Mouse (Mus musculus) heart, embryonic 12.5 days (tissue): ENCODE measurements around the gene Zcchc8. TPM values are rescaled to one million over a fixed set of nuclear protein-coding genes. Genes with fewer than 3 reads are reported as not detected.
A peak's percentile ranks its signal among the peaks of the same experiment; 100 is the strongest.

Source experiments
- ATAC-seq: fragments of 200-750 bp; cut with Nextera tagmentation; 2 replicates; pipeline ENCODE4 v1.8.0; 2017; ENCODE audit warnings: moderate TSS enrichment, moderate library complexity; ENCODE audit not compliant: insufficient number of reproducible peaks, low FRiP score
- H3K27ac ChIP-seq: fragments of 300-500 bp; sonication (generic); 2 replicates; pipeline ENCODE4 v1.5.1; 2016; ENCODE audit warnings: mild to moderate bottlenecking, moderate library complexity; ENCODE audit not compliant: poor library complexity, severe bottlenecking
- H3K27me3 ChIP-seq: fragments of 300-500 bp; sonication (generic); replicated peaks from 2 replicates; pipeline ENCODE4 v1.6.1; 2016; ENCODE audit warnings: mild to moderate bottlenecking, moderate library complexity
- H3K36me3 ChIP-seq: fragments of 300-500 bp; sonication (generic); 2 replicates; pipeline ENCODE4 v1.6.1; 2016; ENCODE audit warnings: mild to moderate bottlenecking, moderate library complexity
- H3K4me1 ChIP-seq: fragments of 300-500 bp; sonication (generic); replicated peaks from 2 replicates; pipeline ENCODE4 v1.6.1; 2016; ENCODE audit warnings: mild to moderate bottlenecking
- H3K4me2 ChIP-seq: fragments of 300-500 bp; sonication (generic); 2 replicates; pipeline ENCODE4 v1.6.1; 2016; ENCODE audit warnings: mild to moderate bottlenecking, moderate library complexity
- H3K4me3 ChIP-seq: fragments of 300-500 bp; sonication (generic); 2 replicates; pipeline ENCODE4 v1.5.1; 2016; ENCODE audit warnings: mild to moderate bottlenecking
- H3K9ac ChIP-seq: fragments of 300-500 bp; sonication (generic); 2 replicates; pipeline ENCODE4 v1.6.1; 2016; ENCODE audit warnings: mild to moderate bottlenecking, moderate library complexity
- H3K9me3 ChIP-seq: fragments of 300-500 bp; sonication (generic); replicated peaks from 2 replicates; pipeline ENCODE4 v1.6.1; 2016; ENCODE audit warnings: mild to moderate bottlenecking, moderate library complexity
- WGBS: fragments of 180-500 bp; shearing (Covaris S2); methylation state at CpG from one replicate; pipeline ENCODE4 v1.1.7; 2016; 5-methylcytosine and 5-hydroxymethylcytosine counted together
- polyA plus RNA-seq: library from polyadenylated mRNA; unstranded; fragments of >200 nt; fragmentation: Nextera tagmentation; extraction: Ambion mirVana; gene quantifications from 2 replicates; pipeline ENCODE4 v1.2.1, GENCODE M21; 2016

Zcchc8 gene
- polyA plus RNA-seq, 1 experiment from 2014 or later = 69.6 TPM

- H3K4me1 ChIP-seq = peaks cover 73% of the 10 kb centered on the region
- no peak for ATAC-seq
- H3K4me2 ChIP-seq = no peak overlapping the region
- H3K27ac ChIP-seq = no peak overlapping the region
- H3K27me3 ChIP-seq = no peaks in the 10 kb centered on the region
- H3K4me3 ChIP-seq = no peak overlapping the region
- no peaks in the 10 kb centered on the region for H3K9me3 ChIP-seq
- H3K36me3 ChIP-seq = no peaks in the 10 kb centered on the region
- 69% methylated on average over 7 of the region's 7 CpGs for WGBS
- no peak overlapping the region for H3K9ac ChIP-seq
Observed at GRCm38 (mm10) chr5:123664329-123664728, 56.6 kb downstream of the Zcchc8 start.

GRCm38 (mm10) chr5:123662059-123662458 lies 58.8 kb downstream of the Zcchc8 start:
- 4% methylated on average over 9 of the region's 9 CpGs for WGBS
- no peaks in the 10 kb centered on the region for H3K9me3 ChIP-seq
- ATAC-seq = peak; percentile 70
- H3K4me2 ChIP-seq = peak overlapping the region; percentile 40
- peaks cover 71% of the 10 kb centered on the region for H3K4me1 ChIP-seq
- H3K4me3 ChIP-seq = no peak overlapping the region
- no peaks in the 10 kb centered on the region for H3K36me3 ChIP-seq
- peak overlapping the region; percentile 95 for H3K27ac ChIP-seq
- H3K9ac ChIP-seq = peak overlapping the region; percentile 43; the same call in 1 of the 2 replicates
- H3K27me3 ChIP-seq = no peaks in the 10 kb centered on the region

GRCm38 (mm10) chr5:123661602-123662001 lies 59.3 kb downstream of the Zcchc8 start:
- peak overlapping the region; percentile 44; the same call in 1 of the 2 replicates for H3K9ac ChIP-seq

GRCm38 (mm10) chr5:123657651-123658050 lies 63.2 kb downstream of the Zcchc8 start:
- Histone ChIP-seq H3K9ac (peak overlapping the region; percentile 5; the same call in 1 of the 2 replicates), H3K27me3 (no peaks in the 10 kb centered on the region), H3K27ac (peak overlapping the region; percentile 44; the same call in 1 of the 2 replicates), H3K9me3 (no peaks in the 10 kb centered on the region), H3K4me2 (peak overlapping the region; percentile 49), H3K4me1 (peaks cover 56% of the 10 kb centered on the region), H3K4me3 (no peak overlapping the region), H3K36me3 (peaks cover 28% of the 10 kb centered on the region)
- WGBS = 21% methylated on average over 7 of the region's 7 CpGs
- ATAC-seq = peak; percentile 65

More at GRCm38 (mm10) chr5:123661602-123662001, 59.3 kb downstream of the Zcchc8 start:
- peaks cover 66% of the 10 kb centered on the region for H3K4me1 ChIP-seq
- H3K27me3 ChIP-seq = no peaks in the 10 kb centered on the region
- 23% methylated on average over 3 of the region's 3 CpGs for WGBS
- no peaks in the 10 kb centered on the region for H3K9me3 ChIP-seq
- H3K36me3 ChIP-seq = no peaks in the 10 kb centered on the region
- peak overlapping the region; percentile 40 for H3K4me2 ChIP-seq
- H3K4me3 ChIP-seq = no peak overlapping the region
- H3K27ac ChIP-seq = peak overlapping the region; percentile 95
- ATAC-seq = no peak; the same call in 1 of the 2 replicates

GRCm38 (mm10) chr5:123654937-123655336 lies 66.0 kb downstream of the Zcchc8 start:
- WGBS = 52% methylated on average over 5 of the region's 5 CpGs
- H3K27ac ChIP-seq = peak overlapping the region; percentile 44; the same call in 1 of the 2 replicates

GRCm38 (mm10) chr5:123653287-123653801 lies 67.6 kb downstream of the Zcchc8 start:
- H3K27ac ChIP-seq = no peak overlapping the region; the same call in 1 of the 2 replicates
- no peaks in the 10 kb centered on the region for H3K27me3 ChIP-seq
- no peaks in the 10 kb centered on the region for H3K9me3 ChIP-seq
- ATAC-seq = no peak
- H3K9ac ChIP-seq = no peak overlapping the region
- H3K4me1 ChIP-seq = peaks cover 22% of the 10 kb centered on the region
- H3K4me2 ChIP-seq = no peak overlapping the region
- H3K36me3 ChIP-seq = peaks cover 43% of the 10 kb centered on the region
- H3K4me3 ChIP-seq = no peak overlapping the region
- 76% methylated on average over 11 of the region's 11 CpGs for WGBS

More at GRCm38 (mm10) chr5:123654937-123655336, 66.0 kb downstream of the Zcchc8 start:
- H3K4me2 ChIP-seq = no peak overlapping the region
- ATAC-seq = no peak
- H3K36me3 ChIP-seq = peaks cover 42% of the 10 kb centered on the region
- H3K9me3 ChIP-seq = no peaks in the 10 kb centered on the region
- H3K4me3 ChIP-seq = no peak overlapping the region
- H3K27me3 ChIP-seq = no peaks in the 10 kb centered on the region
- peaks cover 34% of the 10 kb centered on the region for H3K4me1 ChIP-seq
- H3K9ac ChIP-seq = no peak overlapping the region

GRCm38 (mm10) chr5:123650825-123651224 lies 70.1 kb downstream of the Zcchc8 start:
- no peak overlapping the region for H3K4me2 ChIP-seq
- WGBS = 70% methylated on average over 2 of the region's 2 CpGs
- no peak for ATAC-seq
- H3K4me1 ChIP-seq = peaks cover 5% of the 10 kb centered on the region; the same call in 1 of the 2 replicates
- no peak overlapping the region for H3K4me3 ChIP-seq
- H3K27ac ChIP-seq = no peak overlapping the region
- peaks cover 65% of the 10 kb centered on the region for H3K36me3 ChIP-seq
- H3K27me3 ChIP-seq = no peaks in the 10 kb centered on the region
- H3K9ac ChIP-seq = no peak overlapping the region
- no peaks in the 10 kb centered on the region for H3K9me3 ChIP-seq

Other genes with a start within 250 kb of the Zcchc8 start
- not detected in 2 replicates for gene Lrrc43, start 231.8 kb downstream of the Zcchc8 start, polyA plus RNA-seq
- not detected in 2 replicates for gene Il31, start 231.6 kb downstream of the Zcchc8 start, polyA plus RNA-seq
- gene B3gnt4, start 210.6 kb downstream of the Zcchc8 start, polyA plus RNA-seq = 0.18 and 0.27 TPM in 2 replicates
- 90.5 and 94.0 TPM in 2 replicates for gene Diablo, start 196.9 kb downstream of the Zcchc8 start, polyA plus RNA-seq
- gene Gm49027, start 195.6 kb downstream of the Zcchc8 start, polyA plus RNA-seq = 0.13 and 0.22 TPM in 2 replicates
- 20.0 and 23.4 TPM in 2 replicates for gene Vps33a, start 148.1 kb downstream of the Zcchc8 start, polyA plus RNA-seq
- 62.3 and 65.2 TPM in 2 replicates for gene Clip1, start 36.5 kb downstream of the Zcchc8 start, polyA plus RNA-seq
- gene Rsrc2, start 28.3 kb upstream of the Zcchc8 start, polyA plus RNA-seq = 95.9 and 105 TPM in 2 replicates
- gene Kntc1, start 28.6 kb upstream of the Zcchc8 start, polyA plus RNA-seq = 30.7 and 31.8 TPM in 2 replicates
- not detected in 2 replicates for gene Hcar2, start 144.4 kb upstream of the Zcchc8 start, polyA plus RNA-seq
- 0.11 and 0.22 TPM in 2 replicates for gene Hcar1, start 158.9 kb upstream of the Zcchc8 start, polyA plus RNA-seq
- gene Denr, start 186.1 kb upstream of the Zcchc8 start, polyA plus RNA-seq = 109 and 120 TPM in 2 replicates
- 0.90 and 2.1 TPM in 2 replicates for gene Gm43518, start 206.3 kb upstream of the Zcchc8 start, polyA plus RNA-seq
- 2.5 and 7.1 TPM in 2 replicates for gene Ccdc62, start 209.6 kb upstream of the Zcchc8 start, polyA plus RNA-seq